Mouse (Mus musculus): ENCODE data around the gene Vps52. TPM values are rescaled to one million over a fixed set of nuclear protein-coding genes. Genes with fewer than 3 reads are reported as not detected.

Vps52 gene
- total and polyA plus RNA-seq, 2 experiments = 10.5 to 40.6 TPM

- 0 out of 2 replicates have a peak, but pooled peaks cover 2% of the 10 kb centered on the region for H3K36me3 ChIP-seq (ENCODE audit: control insufficient read depth, insufficient read depth, low read length)
- no peak for DNase-seq (ENCODE audit: extremely low read depth, low read depth, low spot score)
- no peak overlapping the region for H3K9ac ChIP-seq (ENCODE audit: low read depth, low read length)
- H3K79me2 ChIP-seq (ENCODE audit: control insufficient read depth, insufficient read depth, low read length) = peaks cover 11% of the 10 kb centered on the region; the same call in 1 of the 2 replicates
- no peaks in the 10 kb centered on the region; the same call in 1 of the 2 replicates for H3K4me1 ChIP-seq (ENCODE audit: control insufficient read depth, insufficient read depth, low read length)
- no peak overlapping the region for H3K4me3 ChIP-seq (ENCODE audit: insufficient read depth, low read depth, low read length)
- H3K27ac ChIP-seq (replicated peaks; ENCODE audit: insufficient read depth, low read depth, low read length) = no peak overlapping the region
- H3K27me3 ChIP-seq (ENCODE audit: control insufficient read depth, insufficient read depth, low read length) = no peaks in the 10 kb centered on the region
- TF ChIP-seq CTCF (IDR thresholded peaks at IDR 0.05; ENCODE audit: low read depth, low read length) (peak; percentile 48), POLR2A (IDR thresholded peaks at IDR 0.05; ENCODE audit: extremely low read depth, insufficient read depth, low read length) (no peak)
- 88% methylated on average over 17 of the region's 17 CpGs for WGBS
These were observed 29.2 kb upstream of the Vps52 start for GRCm38 (mm10) chr17:33926207-33926932.

GRCm38 (mm10) chr17:33928251-33928947 is 27.2 kb upstream of the Vps52 start:
- WGBS = 55% methylated on average over 21 of the region's 21 CpGs
- no peak for TF ChIP-seq CTCF (IDR thresholded peaks at IDR 0.05; ENCODE audit: low read depth, low read length)
- TF ChIP-seq POLR2A (IDR thresholded peaks at IDR 0.05; ENCODE audit: extremely low read depth, insufficient read depth, low read length) = no peak
- H3K9ac ChIP-seq (ENCODE audit: low read depth, low read length) = no peak overlapping the region
- H3K4me1 ChIP-seq (ENCODE audit: control insufficient read depth, insufficient read depth, low read length) = peaks cover 3% of the 10 kb centered on the region
- peaks cover 11% of the 10 kb centered on the region; the same call in 1 of the 2 replicates for H3K79me2 ChIP-seq (ENCODE audit: control insufficient read depth, insufficient read depth, low read length)
- 0 out of 2 replicates have a peak, but pooled peaks cover 2% of the 10 kb centered on the region for H3K36me3 ChIP-seq (ENCODE audit: control insufficient read depth, insufficient read depth, low read length)
- peak overlapping the region; percentile 68 for H3K4me3 ChIP-seq (ENCODE audit: insufficient read depth, low read depth, low read length)
- no peaks in the 10 kb centered on the region for H3K27me3 ChIP-seq (ENCODE audit: control insufficient read depth, insufficient read depth, low read length)
- no peak for DNase-seq (ENCODE audit: extremely low read depth, low read depth, low spot score)
- H3K27ac ChIP-seq (replicated peaks; ENCODE audit: insufficient read depth, low read depth, low read length) = no peak overlapping the region

- H3K79me2 ChIP-seq (ENCODE audit: control insufficient read depth, insufficient read depth, low read length) = peaks cover 11% of the 10 kb centered on the region; the same call in 1 of the 2 replicates
- H3K27ac ChIP-seq (replicated peaks; ENCODE audit: insufficient read depth, low read depth, low read length) = peak within 1 kb of the TSS; percentile 75
- 0 out of 2 replicates have a peak, but pooled peaks cover 2% of the 10 kb centered on the region for H3K36me3 ChIP-seq (ENCODE audit: control insufficient read depth, insufficient read depth, low read length)
- WGBS = under 1% methylated on average over 78 of the region's 80 CpGs
- peak within 1 kb of the TSS; percentile 68 for H3K4me3 ChIP-seq (ENCODE audit: insufficient read depth, low read depth, low read length)
- TF ChIP-seq CTCF (IDR thresholded peaks at IDR 0.05; ENCODE audit: low read depth, low read length) (0 out of 2 replicates have a peak, but pooled peaks have one; percentile 14), POLR2A (IDR thresholded peaks at IDR 0.05; ENCODE audit: extremely low read depth, insufficient read depth, low read length) (0 out of 2 replicates have a peak, but pooled peaks have one; percentile 44)
- H3K27me3 ChIP-seq (ENCODE audit: control insufficient read depth, insufficient read depth, low read length) = no peaks in the 10 kb centered on the region
- peak within 1 kb of the TSS; percentile 81 for H3K9ac ChIP-seq (ENCODE audit: low read depth, low read length)
- H3K4me1 ChIP-seq (ENCODE audit: control insufficient read depth, insufficient read depth, low read length) = peaks cover 3% of the 10 kb centered on the region
- peak; percentile 62 for DNase-seq (ENCODE audit: extremely low read depth, low read depth, low spot score)
These were observed 26.0 kb upstream of the Vps52 start, which contains the start of gene Rgl2 for GRCm38 (mm10) chr17:33929371-33930279. TSS of gene Rgl2 (plus strand) at chr17:33929543.

GRCm38 (mm10) chr17:33930280-33931158 is 25.1 kb upstream of the Vps52 start:
- WGBS = 2% methylated on average over 44 of the region's 45 CpGs
- H3K36me3 ChIP-seq (ENCODE audit: control insufficient read depth, insufficient read depth, low read length) = 0 out of 2 replicates have a peak, but pooled peaks cover 2% of the 10 kb centered on the region
- H3K4me3 ChIP-seq (ENCODE audit: insufficient read depth, low read depth, low read length) = peak overlapping the region; percentile 68

More at GRCm38 (mm10) chr17:33930280-33931158, 25.1 kb upstream of the Vps52 start:
- peak overlapping the region; percentile 76 for H3K9ac ChIP-seq (ENCODE audit: low read depth, low read length)
- TF ChIP-seq POLR2A (IDR thresholded peaks at IDR 0.05; ENCODE audit: extremely low read depth, insufficient read depth, low read length) (no peak), CTCF (IDR thresholded peaks at IDR 0.05; ENCODE audit: low read depth, low read length) (no peak)
- H3K4me1 ChIP-seq (ENCODE audit: control insufficient read depth, insufficient read depth, low read length) = peaks cover 3% of the 10 kb centered on the region
- DNase-seq (ENCODE audit: extremely low read depth, low read depth, low spot score) = peak; percentile 87
- H3K27me3 ChIP-seq (ENCODE audit: control insufficient read depth, insufficient read depth, low read length) = no peaks in the 10 kb centered on the region
- 0 out of 2 replicates have a peak, but pooled peaks cover 6% of the 10 kb centered on the region for H3K79me2 ChIP-seq (ENCODE audit: control insufficient read depth, insufficient read depth, low read length)
- H3K27ac ChIP-seq (replicated peaks; ENCODE audit: insufficient read depth, low read depth, low read length) = peak overlapping the region; percentile 53; the same call in 1 of the 2 replicates

All from liver, adult 2 months (tissue).